Mouse (Mus musculus) lung, embryonic 14.5 days (tissue): ENCODE measurements at regions not wholly inside any gene's neighbourhood (a gene's known extent, or its start where the extent isn't known, plus 50 kb on each side); places are given as distances from the start of the nearest gene placed in this dataset.

Experiments used
- ATAC-seq: fragments of 200-750 bp; cut with Nextera tagmentation; 2 replicates; pipeline ENCODE4 v1.8.0; 2017; ENCODE audit warnings: mild to moderate bottlenecking, moderate TSS enrichment, moderate library complexity; ENCODE audit not compliant: insufficient read depth
- DNase-seq: peaks from one replicate; pipeline ENCODE4 v3.0.0-alpha.2; 2015
- H3K27ac ChIP-seq: fragments of 300-500 bp; sonication (generic); 2 replicates; pipeline ENCODE4 v1.5.1; 2014; ENCODE audit warnings: low read depth, mild to moderate bottlenecking, moderate library complexity
- H3K27me3 ChIP-seq: fragments of 300-500 bp; sonication (generic); 2 replicates; pipeline ENCODE4 v1.6.1; 2014; ENCODE audit warnings: low read length, control low read depth; ENCODE audit not compliant: insufficient read depth
- H3K36me3 ChIP-seq: fragments of 300-500 bp; sonication (generic); 2 replicates; pipeline ENCODE4 v1.6.1; 2014; ENCODE audit warnings: control low read depth; ENCODE audit not compliant: insufficient read depth
- H3K4me1 ChIP-seq: fragments of 300-500 bp; sonication (generic); 2 replicates; pipeline ENCODE4 v1.6.1; 2014; ENCODE audit warnings: antibody characterized with exemption, control low read depth; ENCODE audit not compliant: insufficient read depth
- H3K4me2 ChIP-seq: fragments of 300-500 bp; sonication (generic); 2 replicates; pipeline ENCODE4 v1.6.1; 2014; ENCODE audit warnings: mild to moderate bottlenecking
- H3K4me3 ChIP-seq: fragments of 300-500 bp; sonication (generic); 2 replicates; pipeline ENCODE4 v1.5.1; 2014; ENCODE audit warnings: low read depth, low read length
- H3K9ac ChIP-seq: fragments of 300-500 bp; sonication (generic); 2 replicates; pipeline ENCODE4 v1.6.1; 2014
- H3K9me3 ChIP-seq: fragments of 300-500 bp; sonication (generic); 2 replicates; pipeline ENCODE4 v1.6.1; 2016; ENCODE audit warnings: low read depth, low read length, control low read depth
- CTCF ChIP-seq: IDR thresholded peaks from 2 replicates; pipeline ENCODE4 v1.5.1; 2016; ENCODE audit warnings: antibody characterized with exemption, low read depth
- WGBS: fragments of 180-500 bp; shearing (Covaris S2); extraction: QIAGEN DNeasy Blood & Tissue Kit; methylation state at CpG from one replicate; pipeline ENCODE4 v1.1.7; 2014; 5-methylcytosine and 5-hydroxymethylcytosine counted together

GRCm38 (mm10) chr8:65331136-65331535, 201.8 kb upstream of the BC030870 start:
- ATAC-seq (no peak), DNase-seq (peak; percentile 34)
- Histone ChIP-seq H3K27ac (no peak overlapping the region), H3K9ac (no peak overlapping the region), H3K4me3 (no peak overlapping the region), H3K36me3 (no peaks in the 10 kb centered on the region), H3K9me3 (no peaks in the 10 kb centered on the region), H3K4me1 (no peaks in the 10 kb centered on the region), H3K4me2 (no peak overlapping the region), H3K27me3 (no peaks in the 10 kb centered on the region)
- WGBS, result 34% methylated on average over 1 of the region's 1 CpGs
- TF ChIP-seq CTCF, result no peak

GRCm38 (mm10) chr8:65288687-65289086, 159.3 kb upstream of the BC030870 start:
- Histone ChIP-seq H3K4me1 (no peaks in the 10 kb centered on the region), H3K9ac (no peak overlapping the region), H3K27ac (no peak overlapping the region), H3K36me3 (no peaks in the 10 kb centered on the region), H3K4me3 (no peak overlapping the region), H3K9me3 (no peaks in the 10 kb centered on the region), H3K27me3 (no peaks in the 10 kb centered on the region), H3K4me2 (no peak overlapping the region)
- no peak for ATAC-seq
- DNase-seq, result no peak
- 52% methylated on average over 2 of the region's 2 CpGs for WGBS
- no peak for TF ChIP-seq CTCF

GRCm38 (mm10) chr8:65280390-65280789, 151.0 kb upstream of the BC030870 start:
- DNase-seq (peak; percentile 16), ATAC-seq (peak; percentile 63; the same call in 1 of the 2 replicates)
- Histone ChIP-seq H3K4me1 (no peaks in the 10 kb centered on the region), H3K4me2 (no peak overlapping the region), H3K36me3 (no peaks in the 10 kb centered on the region), H3K9me3 (peaks cover 3% of the 10 kb centered on the region; the same call in 1 of the 2 replicates), H3K4me3 (no peak overlapping the region), H3K9ac (no peak overlapping the region), H3K27ac (no peak overlapping the region), H3K27me3 (no peaks in the 10 kb centered on the region)
- WGBS, result 53% methylated on average over 2 of the region's 2 CpGs
- no peak for TF ChIP-seq CTCF
